Mouse (Mus musculus) olfactory bulb, adult 2 months (tissue): ENCODE results near the gene Mrs2.

Source experiments
- CTCF ChIP-seq: fragments of 200-500 bp; IDR thresholded peaks from 2 replicates; pipeline ENCODE4 v1.5.1; 2012; ENCODE audit warnings: low read depth, mild to moderate bottlenecking, low read length, moderate library complexity; ENCODE audit not compliant: insufficient read depth
- POLR2A ChIP-seq: fragments of 200-500 bp; IDR thresholded peaks from 2 replicates; pipeline ENCODE4 v1.6.1; 2012; ENCODE audit warnings: mild to moderate bottlenecking, low read depth, low read length, moderate library complexity; ENCODE audit not compliant: insufficient read depth

- no peak for TF ChIP-seq CTCF
- TF ChIP-seq POLR2A, result no peak
These were observed 76.9 kb downstream of the Mrs2 start for GRCm38 (mm10) chr13:24943303-24943702.
